Mouse (Mus musculus): ENCODE data around the gene Tcf3.
A peak's percentile ranks its signal among the peaks of the same experiment; 100 is the strongest.

Gene Tcf3

GRCm38 (mm10) chr10:80433513-80434232, at the start of gene Tcf3:
TSS of gene Tcf3 (minus strand) at chr10:80433647.
- peak; percentile 95 for DNase-seq (ENCODE audit: low spot score)

GRCm38 (mm10) chr10:80481002-80481401, 47.6 kb upstream of the Tcf3 start:
- peak; percentile 59 for DNase-seq (ENCODE audit: low spot score)

- DNase-seq (ENCODE audit: low spot score), result no peak
Observed at GRCm38 (mm10) chr10:80478531-80478930, 45.1 kb upstream of the Tcf3 start.

- DNase-seq (ENCODE audit: low spot score), result peak; percentile 83
Observed at GRCm38 (mm10) chr10:80475290-80475959, 42.0 kb upstream of the Tcf3 start.

GRCm38 (mm10) chr10:80465066-80465465, 31.6 kb upstream of the Tcf3 start:
- DNase-seq (ENCODE audit: low spot score), result no peak

GRCm38 (mm10) chr10:80464381-80465035, 31.1 kb upstream of the Tcf3 start:
- DNase-seq (ENCODE audit: low spot score), result no peak

GRCm38 (mm10) chr10:80461346-80461745, 27.9 kb upstream of the Tcf3 start:
- DNase-seq (ENCODE audit: low spot score), result no peak

GRCm38 (mm10) chr10:80460324-80460723, 26.9 kb upstream of the Tcf3 start:
- no peak for DNase-seq (ENCODE audit: low spot score)

GRCm38 (mm10) chr10:80459671-80460070, 26.2 kb upstream of the Tcf3 start:
- no peak for DNase-seq (ENCODE audit: low spot score)

GRCm38 (mm10) chr10:80459236-80459635, 25.8 kb upstream of the Tcf3 start:
- DNase-seq (ENCODE audit: low spot score), result no peak

- no peak for DNase-seq (ENCODE audit: low spot score)
Observed at GRCm38 (mm10) chr10:80455697-80456096, 22.2 kb upstream of the Tcf3 start.

- DNase-seq (ENCODE audit: low spot score), result no peak
Observed at GRCm38 (mm10) chr10:80454781-80455180, 21.3 kb upstream of the Tcf3 start.

GRCm38 (mm10) chr10:80453601-80454000, 20.2 kb upstream of the Tcf3 start:
- DNase-seq (ENCODE audit: low spot score), result no peak

GRCm38 (mm10) chr10:80450599-80450998, 17.2 kb upstream of the Tcf3 start:
- peak; percentile 49 for DNase-seq (ENCODE audit: low spot score)

- peak; percentile 78 for DNase-seq (ENCODE audit: low spot score)
Observed at GRCm38 (mm10) chr10:80445898-80446601, 12.6 kb upstream of the Tcf3 start.

GRCm38 (mm10) chr10:80445052-80445451, 11.6 kb upstream of the Tcf3 start:
- no peak for DNase-seq (ENCODE audit: low spot score)

- no peak for DNase-seq (ENCODE audit: low spot score)
Observed at GRCm38 (mm10) chr10:80444339-80445045, 11.0 kb upstream of the Tcf3 start.

- DNase-seq (ENCODE audit: low spot score), result no peak
Observed at GRCm38 (mm10) chr10:80443575-80444278, 10.3 kb upstream of the Tcf3 start.

GRCm38 (mm10) chr10:80442989-80443388, 9.5 kb upstream of the Tcf3 start:
- no peak for DNase-seq (ENCODE audit: low spot score)

GRCm38 (mm10) chr10:80441598-80441997, 8.2 kb upstream of the Tcf3 start:
- no peak for DNase-seq (ENCODE audit: low spot score)

GRCm38 (mm10) chr10:80440031-80440430, 6.6 kb upstream of the Tcf3 start:
- DNase-seq (ENCODE audit: low spot score), result no peak
